Mouse (Mus musculus) granulocyte monocyte progenitor cell, adult 5-6 weeks (primary cell): ENCODE measurements around the gene Litaf. TPM values are rescaled to one million over a fixed set of nuclear protein-coding genes. Genes with fewer than 3 reads are reported as not detected.

ENCODE experiments used
- ATAC-seq: replicated peaks from 2 replicates; pipeline ENCODE4 v1.8.0; 2016; ENCODE audit warnings: mild to moderate bottlenecking, moderate TSS enrichment, inconsistent platforms; ENCODE audit not compliant: poor library complexity, severe bottlenecking
- total RNA-seq, 2 experiments: library from RNA; stranded (forward) in 1 of 2; stranded (reverse) in 1 of 2; fragments of 200-712, 200-1000 nt in 1 of 2; fragments of >200 nt in 1 of 2; fragmentation: Nextera tagmentation in 1 of 2; gene quantifications; 2 replicates each; pipeline ENCODE4 v1.2.3; 2014 to 2017

Gene Litaf
- total RNA-seq, 2 experiments from 2014 or later: 33.4 to 46.4 TPM

DNA sequence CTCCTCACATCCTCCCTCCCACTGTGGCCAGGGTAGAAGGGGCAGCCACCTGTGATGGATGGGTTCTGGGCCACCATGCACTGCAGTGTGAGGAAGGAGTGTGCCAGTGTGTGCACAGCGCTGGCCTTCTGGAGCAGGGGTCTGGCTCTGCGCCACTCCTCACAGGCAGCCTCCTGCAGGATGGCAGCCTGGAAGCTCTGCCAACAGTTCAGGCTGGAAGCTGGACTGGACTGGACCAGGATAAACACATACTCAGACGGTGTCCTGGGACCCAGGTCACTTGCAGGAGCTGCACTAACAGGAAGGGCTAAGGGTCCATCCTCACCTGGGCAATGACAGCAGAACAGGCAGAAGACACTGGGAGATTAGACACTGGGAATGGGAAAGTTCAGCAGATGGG is 132.6 kb downstream of the Litaf start:
- ATAC-seq: no peak

DNA sequence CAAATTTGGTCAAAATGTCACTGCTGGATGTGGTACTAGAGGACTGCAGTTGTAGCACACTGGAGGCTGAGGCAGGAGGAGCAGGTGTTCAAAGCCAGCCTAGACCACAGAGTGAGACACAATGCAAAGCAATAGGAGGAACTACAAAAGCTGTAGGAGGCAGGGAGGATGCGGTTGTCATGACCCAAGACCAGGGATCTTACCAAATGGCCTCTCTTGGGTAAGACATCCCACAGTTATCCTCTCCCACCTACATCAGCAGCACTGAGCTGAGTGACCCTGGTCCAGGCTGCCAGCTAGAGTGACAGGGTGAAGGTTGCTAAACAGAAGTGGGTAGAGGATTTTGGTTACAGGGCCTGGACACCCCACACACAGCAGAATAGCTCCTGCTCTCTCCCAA is 138.9 kb downstream of the Litaf start:
- peak; percentile 92 for ATAC-seq

DNA sequence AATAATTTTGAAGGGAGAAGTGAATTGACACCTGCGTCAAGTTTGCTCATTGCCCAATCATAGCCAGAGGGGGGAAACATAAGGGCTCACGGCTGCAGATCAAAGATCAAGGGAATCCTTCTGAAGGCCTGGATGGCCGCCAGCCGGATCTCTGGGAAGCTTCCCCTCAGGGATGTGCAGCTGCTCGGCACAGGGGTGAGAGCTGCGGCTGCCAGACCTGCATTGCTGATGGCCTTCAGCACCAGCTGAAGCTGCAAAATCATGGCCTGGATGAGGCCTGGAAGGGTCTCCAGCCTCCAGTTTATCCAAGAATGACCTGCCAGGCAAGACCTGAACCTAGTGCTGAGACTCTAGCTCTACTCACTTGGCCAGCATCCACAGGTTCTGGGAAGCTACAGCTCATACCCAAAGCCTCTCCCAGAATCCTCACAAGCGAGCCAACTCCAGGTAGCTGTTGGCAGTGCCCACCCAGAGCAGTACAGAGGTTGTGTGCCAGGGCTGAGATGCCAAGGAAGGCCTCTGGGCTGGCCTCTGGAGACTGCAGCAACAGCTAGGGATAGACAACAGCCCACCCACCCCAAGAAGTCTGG is 140.3 kb downstream of the Litaf start:
- ATAC-seq: no peak

GRCm38 (mm10) chr16:10923561-10923960 is 142.4 kb downstream of the Litaf start:
- no peak for ATAC-seq

- no peak for ATAC-seq
Measured at GRCm38 (mm10) chr16:10919856-10920255, 146.1 kb downstream of the Litaf start.

GRCm38 (mm10) chr16:10916271-10916670 is 149.7 kb downstream of the Litaf start:
- no peak for ATAC-seq

DNA sequence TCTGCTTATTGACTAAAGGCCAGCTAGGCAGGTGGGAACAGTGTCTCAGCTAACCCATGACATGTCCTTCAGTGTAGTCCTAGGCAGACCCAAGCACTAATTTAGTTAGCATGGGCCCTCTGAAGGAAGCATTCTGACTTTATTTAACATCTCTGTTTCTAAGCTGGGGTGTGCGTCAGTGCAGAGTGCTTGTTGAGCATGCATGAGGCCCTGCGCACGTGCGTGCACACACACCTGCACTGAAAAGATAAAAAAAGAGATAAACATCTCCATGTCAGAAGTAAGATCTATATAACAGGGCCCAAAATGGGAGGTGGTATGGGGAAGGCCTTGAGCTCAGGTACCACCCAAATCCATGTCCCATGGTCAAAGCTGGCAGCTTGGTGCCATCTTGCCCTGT is 150.9 kb downstream of the Litaf start:
- ATAC-seq: no peak

DNA sequence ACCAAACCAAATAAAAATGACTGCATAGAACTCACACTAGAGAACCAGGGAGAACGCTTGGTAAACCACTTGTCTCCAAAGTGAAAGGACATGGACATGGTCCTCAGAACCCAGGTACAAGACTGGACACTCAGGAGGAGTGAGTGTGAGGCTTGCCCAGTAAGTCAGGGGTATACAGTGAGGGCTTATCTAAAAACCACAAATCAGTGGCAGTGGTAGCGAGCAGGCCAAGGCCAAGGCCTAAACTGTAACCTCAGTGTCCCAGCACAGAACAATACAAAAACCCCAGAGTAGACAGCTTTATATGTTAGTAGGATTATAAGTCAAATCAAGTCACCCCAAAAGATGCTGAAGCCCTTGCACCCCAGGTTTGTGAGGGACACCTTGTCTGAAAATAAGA is 154.9 kb downstream of the Litaf start:
- no peak for ATAC-seq

DNA sequence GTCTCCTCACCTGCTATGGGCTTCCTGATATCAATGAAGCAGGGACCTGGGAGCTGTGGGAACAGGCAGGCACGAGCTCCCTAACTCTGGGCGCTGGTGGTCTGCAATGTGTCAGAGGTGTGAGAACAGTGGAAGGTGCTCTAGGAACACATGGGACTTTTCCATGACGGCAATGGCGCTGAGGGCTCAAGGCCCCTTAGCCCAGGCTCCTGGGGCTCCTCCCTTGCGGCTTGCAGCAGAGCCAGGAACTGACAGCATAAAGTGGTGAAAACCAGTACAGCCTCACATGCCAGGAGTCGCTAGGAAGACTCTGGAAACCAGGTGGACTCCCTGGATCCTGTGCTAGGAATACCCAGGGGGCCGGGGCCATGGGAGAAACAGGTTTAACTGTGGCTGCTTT is 155.4 kb downstream of the Litaf start:
- ATAC-seq: no peak

Other genes with a start within 250 kb of the Litaf start
- gene Rmi2, start 231.1 kb downstream of the Litaf start, total RNA-seq (2014; fragmentation: Nextera tagmentation): 10.5 and 13.9 TPM in 2 replicates
- gene Rmi2, start 231.1 kb downstream of the Litaf start, total RNA-seq (2017): 5.4 and 5.5 TPM in 2 replicates
- 1.8 and 2.2 TPM in 2 replicates for gene Snn, start 5.2 kb downstream of the Litaf start, total RNA-seq (2014; fragmentation: Nextera tagmentation)
- 0.43 and 2.0 TPM in 2 replicates for gene Snn, start 5.2 kb downstream of the Litaf start, total RNA-seq (2017)
- 52.8 and 71.7 TPM in 2 replicates for gene Txndc11, start 68.5 kb upstream of the Litaf start, total RNA-seq (2014; fragmentation: Nextera tagmentation)
- 36.8 and 44.6 TPM in 2 replicates for gene Txndc11, start 68.5 kb upstream of the Litaf start, total RNA-seq (2017)
- gene Zc3h7a, start 110.2 kb upstream of the Litaf start, total RNA-seq (2014; fragmentation: Nextera tagmentation): 178 and 213 TPM in 2 replicates
- gene Zc3h7a, start 110.2 kb upstream of the Litaf start, total RNA-seq (2017): 208 and 260 TPM in 2 replicates
- 162 and 210 TPM in 2 replicates for gene Rsl1d1, start 137.2 kb upstream of the Litaf start, total RNA-seq (2014; fragmentation: Nextera tagmentation)
- 280 and 324 TPM in 2 replicates for gene Rsl1d1, start 137.2 kb upstream of the Litaf start, total RNA-seq (2017)
- 278 and 354 TPM in 2 replicates for gene Gspt1, start 188.2 kb upstream of the Litaf start, total RNA-seq (2014; fragmentation: Nextera tagmentation)
- gene Gspt1, start 188.2 kb upstream of the Litaf start, total RNA-seq (2017): 150 and 165 TPM in 2 replicates
- not detected in 2 replicates for gene Tnfrsf17, start 247.7 kb upstream of the Litaf start, total RNA-seq (2014; fragmentation: Nextera tagmentation)
- not detected in 2 replicates for gene Tnfrsf17, start 247.7 kb upstream of the Litaf start, total RNA-seq (2017)